Mouse (Mus musculus) E14TG2a.4 (cell line): ENCODE data around the gene Gramd1b.

Source experiments
- CTCF ChIP-seq: conservative IDR thresholded peaks from 2 replicates; pipeline ENCODE4 v1.5.1; 2014; ENCODE audit warnings: low read length
- POU5F1 ChIP-seq: IDR thresholded peaks from 2 replicates; pipeline ENCODE4 v1.6.1; 2014; ENCODE audit warnings: low read length, borderline replicate concordance

- no peak for TF ChIP-seq CTCF
- TF ChIP-seq POU5F1: no peak
These were observed 25.2 kb upstream of the Gramd1b start for GRCm38 (mm10) chr9:40556396-40556795.
